ENCODE assay signal across 8 mouse cellular contexts in the genomic region with DNA sequence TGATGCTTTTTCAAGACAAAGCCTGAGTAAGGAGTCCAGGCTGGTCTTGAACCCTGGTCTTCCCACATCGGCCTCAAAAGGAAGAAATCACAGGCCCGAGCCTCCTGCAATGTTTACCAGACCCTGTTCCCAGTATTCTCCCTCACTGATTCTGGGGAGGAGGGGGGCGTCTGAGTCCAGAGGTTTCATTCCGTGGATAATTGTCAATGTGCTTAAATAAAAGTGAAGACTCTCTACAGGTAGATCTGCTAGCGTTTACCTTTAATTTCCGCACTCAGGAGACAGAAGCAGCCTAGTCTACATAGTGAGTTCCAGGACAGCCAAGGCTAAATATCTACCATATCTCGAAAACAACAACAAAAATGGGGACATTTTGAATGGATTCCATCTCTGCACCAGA.
A peak's percentile ranks its signal among the peaks of the same experiment; 100 is the strongest.
DNase-seq lines count a peak whose midpoint lies in the region; ATAC-seq lines count a peak whose summit lies in the region.

No protein-coding gene starts in this region.

- H3K4me3 ChIP-seq in heart, embryonic 15.5 days: no peak overlapping the region
- no peak overlapping the region for H3K4me3 ChIP-seq in heart, embryonic 16.5 days (ENCODE audit: low read length)
- H3K4me3 ChIP-seq in midbrain, embryonic 12.5 days: 0 out of 2 replicates have a peak overlapping the region, but pooled peaks have one; percentile 29

- peak overlapping the region; percentile 83 for H3K4me2 ChIP-seq in heart, embryonic 15.5 days
- H3K4me2 ChIP-seq in heart, embryonic 16.5 days (ENCODE audit: low read depth, low read length): peak overlapping the region; percentile 99
- H3K4me2 ChIP-seq in midbrain, embryonic 12.5 days (replicated peaks): peak overlapping the region; percentile 60

- intact Hi-C loops in heart, postnatal 10 days (cut with DNase I): loop anchor here (1.0 to 10.0 kb wide), 3 partner anchors 95 to 440 kb away; no protein-coding TSS in a partner anchor

- H3K27ac ChIP-seq in heart, embryonic 15.5 days: no peak overlapping the region
- no peak overlapping the region for H3K27ac ChIP-seq in heart, embryonic 16.5 days (ENCODE audit: low read length)
- no peak overlapping the region for H3K27ac ChIP-seq in midbrain, embryonic 12.5 days (replicated peaks)

- no peaks in the 10 kb centered on the region for H3K27me3 ChIP-seq in heart, embryonic 15.5 days
- H3K27me3 ChIP-seq in heart, embryonic 16.5 days (ENCODE audit: control insufficient read depth, insufficient read depth, low read length): peaks cover 4% of the 10 kb centered on the region; the same call in 1 of the 2 replicates
- H3K27me3 ChIP-seq in midbrain, embryonic 12.5 days: peaks cover 46% of the 10 kb centered on the region

- H3K9ac ChIP-seq in heart, embryonic 15.5 days: no peak overlapping the region
- H3K9ac ChIP-seq in heart, embryonic 16.5 days (ENCODE audit: low read length): no peak overlapping the region
- no peak overlapping the region for H3K9ac ChIP-seq in midbrain, embryonic 12.5 days (replicated peaks)

- no peak for DNase-seq in heart, postnatal 10 days
- peak; percentile 12 for DNase-seq in ES-CJ7 (ENCODE audit: low read depth, low spot score)
- no peak for DNase-seq in testis, postnatal 14 days (ENCODE audit: low spot score)
- no peak for DNase-seq in Muller cell, postnatal 12 days (ENCODE audit: inconsistent ontology term)
- no peak for DNase-seq in layer of hippocampus, adult 9-10 months (ENCODE audit: low spot score)

- H3K36me3 ChIP-seq in heart, embryonic 15.5 days: no peaks in the 10 kb centered on the region
- no peaks in the 10 kb centered on the region for H3K36me3 ChIP-seq in heart, embryonic 16.5 days (ENCODE audit: control insufficient read depth, insufficient read depth)
- H3K36me3 ChIP-seq in midbrain, embryonic 12.5 days: no peaks in the 10 kb centered on the region

- H3K4me1 ChIP-seq in heart, embryonic 15.5 days (replicated peaks): peaks cover 22% of the 10 kb centered on the region
- H3K4me1 ChIP-seq in heart, embryonic 16.5 days (ENCODE audit: control insufficient read depth, insufficient read depth, low read length): peaks cover 7% of the 10 kb centered on the region
- peaks cover 19% of the 10 kb centered on the region for H3K4me1 ChIP-seq in midbrain, embryonic 12.5 days

- 54% methylated on average over 7 of the region's 7 CpGs for WGBS in heart, embryonic 15.5 days
- WGBS in heart, embryonic 16.5 days: 50% methylated on average over 7 of the region's 7 CpGs
- 53% methylated on average over 7 of the region's 7 CpGs for WGBS in midbrain, embryonic 12.5 days

- no peaks in the 10 kb centered on the region for H3K9me3 ChIP-seq in heart, embryonic 15.5 days (replicated peaks)
- no peaks in the 10 kb centered on the region for H3K9me3 ChIP-seq in heart, embryonic 16.5 days (replicated peaks; ENCODE audit: control insufficient read depth, low read length)
- H3K9me3 ChIP-seq in midbrain, embryonic 12.5 days: no peaks in the 10 kb centered on the region

- ATAC-seq in heart, embryonic 15.5 days (replicated peaks; ENCODE audit: insufficient number of reproducible peaks, insufficient read depth, low FRiP score, low read depth): no peak
- no peak for ATAC-seq in heart, embryonic 16.5 days (replicated peaks; ENCODE audit: extremely low read depth, insufficient read depth, low FRiP score)
- no peak for ATAC-seq in midbrain, embryonic 12.5 days (ENCODE audit: low FRiP score, low read depth)
